Mouse (Mus musculus): ENCODE measurements around the gene Fgf8.

DNA sequence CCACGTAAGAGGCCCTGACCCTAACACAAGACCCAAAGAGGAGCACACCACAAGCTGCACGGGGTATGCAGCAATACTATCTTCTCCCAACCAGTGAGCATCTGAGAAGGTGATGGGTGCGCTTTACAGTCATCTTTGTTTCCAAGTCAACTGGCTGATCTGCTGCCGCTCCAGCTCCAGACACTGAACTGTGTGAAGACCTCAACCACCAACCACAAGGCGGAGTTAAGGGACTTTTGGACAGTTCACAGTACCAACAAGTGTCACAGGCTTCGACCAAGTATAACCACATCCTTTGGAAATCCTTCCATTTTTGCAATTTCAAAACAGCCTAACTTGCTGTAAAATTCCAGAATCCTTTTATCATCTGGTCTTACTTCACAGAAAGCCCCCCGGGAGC lies 9.2 kb upstream of the Fgf8 start:
- TF ChIP-seq POLR2A (IDR thresholded peaks at IDR 0.05; ENCODE audit: control insufficient read depth, low read depth, low read length) (no peak), CTCF (IDR thresholded peaks at IDR 0.05; ENCODE audit: control insufficient read depth, insufficient read depth, insufficient replicate concordance, low read depth, low read length) (no peak)
